Mouse (Mus musculus): ENCODE measurements around the gene Gprc6a. TPM values are rescaled to one million over a fixed set of nuclear protein-coding genes. Genes with fewer than 3 reads are reported as not detected.
A peak's percentile ranks its signal among the peaks of the same experiment; 100 is the strongest.

The Gprc6a gene
- polyA plus RNA-seq (2015; fragmentation: Nextera tagmentation; extraction: Ambion mirVana) = 0.08 and 0.17 TPM in 2 replicates

- no peak within 1 kb of the TSS for H3K4me2 ChIP-seq (ENCODE audit: low read length)
- no peak within 1 kb of the TSS for H3K4me3 ChIP-seq (replicated peaks; ENCODE audit: low read depth, low read length)
- H3K36me3 ChIP-seq (ENCODE audit: insufficient read depth, low read length) = no peaks in the 10 kb centered on the region
- no peaks in the 10 kb centered on the region for H3K27me3 ChIP-seq (ENCODE audit: insufficient read depth, low read length)
- no peaks in the 10 kb centered on the region for H3K9me3 ChIP-seq (replicated peaks; ENCODE audit: low read length)
- 57% methylated on average over 8 of the region's 8 CpGs for WGBS
- no peak for TF ChIP-seq CTCF (IDR thresholded peaks at IDR 0.05; ENCODE audit: low read depth)
- H3K4me1 ChIP-seq (replicated peaks; ENCODE audit: insufficient read depth, low read length) = no peaks in the 10 kb centered on the region
- H3K9ac ChIP-seq (ENCODE audit: low read depth, low read length) = no peak within 1 kb of the TSS
- no peak for ATAC-seq (replicated peaks; ENCODE audit: low FRiP score, low read depth)
- no peak for DNase-seq (ENCODE audit: low spot score)
- no peak within 1 kb of the TSS for H3K27ac ChIP-seq
Observed at GRCm38 (mm10) chr10:51631411-51632136, at the start of gene Gprc6a. Gene Gprc6a, minus strand, starts transcription at chr10:51631461.

- Histone ChIP-seq H3K27me3 (ENCODE audit: insufficient read depth, low read length) (peaks cover 16% of the 10 kb centered on the region; the same call in 1 of the 2 replicates), H3K9ac (ENCODE audit: low read depth, low read length) (no peak overlapping the region), H3K27ac (no peak overlapping the region), H3K4me2 (ENCODE audit: low read length) (peak overlapping the region; percentile 78), H3K36me3 (ENCODE audit: insufficient read depth, low read length) (no peaks in the 10 kb centered on the region), H3K4me3 (replicated peaks; ENCODE audit: low read depth, low read length) (peak overlapping the region; percentile 34), H3K4me1 (replicated peaks; ENCODE audit: insufficient read depth, low read length) (peaks cover 6% of the 10 kb centered on the region; the same call in 1 of the 2 replicates), H3K9me3 (replicated peaks; ENCODE audit: low read length) (no peaks in the 10 kb centered on the region)
- no peak for TF ChIP-seq CTCF (IDR thresholded peaks at IDR 0.05; ENCODE audit: low read depth)
- 6% methylated on average over 10 of the region's 10 CpGs for WGBS
- no peak for ATAC-seq (replicated peaks; ENCODE audit: low FRiP score, low read depth)
- DNase-seq (ENCODE audit: low spot score) = no peak
Observed at GRCm38 (mm10) chr10:51678251-51678639, 47.0 kb upstream of the Gprc6a start.

GRCm38 (mm10) chr10:51677548-51678250, 46.4 kb upstream of the Gprc6a start, which contains the start of gene Rfx6:
Gene Rfx6, plus strand, starts transcription at chr10:51677756.
- peak; percentile 16 for DNase-seq (ENCODE audit: low spot score)
- 2% methylated on average over 38 of the region's 38 CpGs for WGBS
- TF ChIP-seq CTCF (IDR thresholded peaks at IDR 0.05; ENCODE audit: low read depth) = no peak
- H3K4me3 ChIP-seq (replicated peaks; ENCODE audit: low read depth, low read length) = peak within 1 kb of the TSS; percentile 34
- ATAC-seq (replicated peaks; ENCODE audit: low FRiP score, low read depth) = peak; percentile 61; the same call in 1 of the 2 replicates
- H3K36me3 ChIP-seq (ENCODE audit: insufficient read depth, low read length) = no peaks in the 10 kb centered on the region
- H3K9ac ChIP-seq (ENCODE audit: low read depth, low read length) = no peak within 1 kb of the TSS
- no peak within 1 kb of the TSS for H3K27ac ChIP-seq
- H3K4me1 ChIP-seq (replicated peaks; ENCODE audit: insufficient read depth, low read length) = peaks cover 6% of the 10 kb centered on the region; the same call in 1 of the 2 replicates
- peaks cover 16% of the 10 kb centered on the region; the same call in 1 of the 2 replicates for H3K27me3 ChIP-seq (ENCODE audit: insufficient read depth, low read length)
- no peaks in the 10 kb centered on the region for H3K9me3 ChIP-seq (replicated peaks; ENCODE audit: low read length)
- H3K4me2 ChIP-seq (ENCODE audit: low read length) = peak within 1 kb of the TSS; percentile 78

GRCm38 (mm10) chr10:51672082-51672779, 41.0 kb upstream of the Gprc6a start:
- H3K9ac ChIP-seq (ENCODE audit: low read depth, low read length) = no peak overlapping the region
- no peaks in the 10 kb centered on the region for H3K36me3 ChIP-seq (ENCODE audit: insufficient read depth, low read length)
- no peak for DNase-seq (ENCODE audit: low spot score)
- 0 out of 2 replicates have a peak, but pooled peaks have one; percentile 7 for ATAC-seq (replicated peaks; ENCODE audit: low FRiP score, low read depth)
- H3K27me3 ChIP-seq (ENCODE audit: insufficient read depth, low read length) = peaks cover 4% of the 10 kb centered on the region; the same call in 1 of the 2 replicates
- H3K4me1 ChIP-seq (replicated peaks; ENCODE audit: insufficient read depth, low read length) = no peaks in the 10 kb centered on the region
- H3K4me2 ChIP-seq (ENCODE audit: low read length) = no peak overlapping the region
- H3K4me3 ChIP-seq (replicated peaks; ENCODE audit: low read depth, low read length) = no peak overlapping the region
- no peaks in the 10 kb centered on the region for H3K9me3 ChIP-seq (replicated peaks; ENCODE audit: low read length)
- 25% methylated on average over 1 of the region's 1 CpGs for WGBS
- TF ChIP-seq CTCF (IDR thresholded peaks at IDR 0.05; ENCODE audit: low read depth) = no peak
- no peak overlapping the region for H3K27ac ChIP-seq

- no peak for TF ChIP-seq CTCF (IDR thresholded peaks at IDR 0.05; ENCODE audit: low read depth)
- WGBS = 70% methylated on average over 4 of the region's 4 CpGs
- peaks cover 4% of the 10 kb centered on the region; the same call in 1 of the 2 replicates for H3K27me3 ChIP-seq (ENCODE audit: insufficient read depth, low read length)
- H3K4me1 ChIP-seq (replicated peaks; ENCODE audit: insufficient read depth, low read length) = no peaks in the 10 kb centered on the region
- H3K4me2 ChIP-seq (ENCODE audit: low read length) = no peak overlapping the region
- H3K4me3 ChIP-seq (replicated peaks; ENCODE audit: low read depth, low read length) = no peak overlapping the region
- no peaks in the 10 kb centered on the region for H3K36me3 ChIP-seq (ENCODE audit: insufficient read depth, low read length)
- H3K9me3 ChIP-seq (replicated peaks; ENCODE audit: low read length) = no peaks in the 10 kb centered on the region
- DNase-seq (ENCODE audit: low spot score) (no peak), ATAC-seq (replicated peaks; ENCODE audit: low FRiP score, low read depth) (0 out of 2 replicates have a peak, but pooled peaks have one; percentile 13)
- H3K9ac ChIP-seq (ENCODE audit: low read depth, low read length) = no peak overlapping the region
- H3K27ac ChIP-seq = no peak overlapping the region
Observed at GRCm38 (mm10) chr10:51671583-51671982, 40.3 kb upstream of the Gprc6a start.

- peak; percentile 50 for TF ChIP-seq CTCF (IDR thresholded peaks at IDR 0.05; ENCODE audit: low read depth)
- H3K36me3 ChIP-seq (ENCODE audit: insufficient read depth, low read length) = no peaks in the 10 kb centered on the region
- H3K4me3 ChIP-seq (replicated peaks; ENCODE audit: low read depth, low read length) = no peak overlapping the region
- ATAC-seq (replicated peaks; ENCODE audit: low FRiP score, low read depth) = no peak
- no peak overlapping the region for H3K4me2 ChIP-seq (ENCODE audit: low read length)
- H3K9ac ChIP-seq (ENCODE audit: low read depth, low read length) = no peak overlapping the region
- H3K9me3 ChIP-seq (replicated peaks; ENCODE audit: low read length) = no peaks in the 10 kb centered on the region
- H3K4me1 ChIP-seq (replicated peaks; ENCODE audit: insufficient read depth, low read length) = no peaks in the 10 kb centered on the region
- DNase-seq (ENCODE audit: low spot score) = peak; percentile 3
- no peaks in the 10 kb centered on the region for H3K27me3 ChIP-seq (ENCODE audit: insufficient read depth, low read length)
- no peak overlapping the region for H3K27ac ChIP-seq
Observed at GRCm38 (mm10) chr10:51669334-51669733, 38.1 kb upstream of the Gprc6a start.

All from kidney, postnatal 0 days (tissue).